Comparison of ENCODE assay signal across 8 mouse cellular contexts in the genomic region with DNA sequence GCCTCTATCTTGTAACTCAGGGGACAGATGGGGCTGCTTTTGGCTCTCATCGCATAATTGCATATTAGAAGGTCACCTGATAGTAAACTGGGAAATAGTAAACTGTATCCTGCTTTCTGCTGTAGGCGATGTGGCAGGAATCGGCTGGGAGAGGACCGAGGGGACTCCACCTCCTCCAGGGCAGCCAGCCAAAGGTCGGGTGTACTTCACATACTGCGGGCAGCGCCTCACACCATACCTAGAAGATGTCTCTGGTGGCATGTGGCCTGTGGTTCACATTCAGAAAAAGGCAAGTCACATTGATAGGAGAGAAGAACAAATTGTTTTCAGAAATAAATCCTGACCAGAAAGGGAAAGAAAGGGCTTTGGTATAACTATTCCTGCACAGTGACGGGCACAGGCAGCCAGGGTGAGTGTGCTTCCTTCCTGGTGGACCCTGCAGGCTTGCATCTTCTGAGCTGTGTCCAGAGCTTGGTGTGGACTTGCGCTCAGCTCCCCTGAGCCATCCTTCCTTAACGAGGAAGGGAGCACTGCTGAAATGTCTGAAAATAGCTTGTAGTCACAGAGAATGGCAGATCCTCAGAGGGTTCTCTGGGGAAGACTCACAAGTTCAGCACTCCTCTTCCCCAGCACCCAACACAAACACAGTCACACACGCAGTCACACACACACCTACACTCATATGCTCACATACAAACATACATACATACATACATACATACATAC. TPM values are rescaled to one million over a fixed set of nuclear protein-coding genes. Genes with fewer than 3 reads are reported as not detected.
DNase-seq lines count a peak whose midpoint lies in the region; ATAC-seq lines count a peak whose summit lies in the region.

No protein-coding gene starts in this region.

- H3K36me3 ChIP-seq in hindbrain, embryonic 10.5 days: peaks cover 92% of the 10 kb centered on the region
- H3K36me3 ChIP-seq in limb, embryonic 12.5 days: peaks cover 92% of the 10 kb centered on the region
- peaks cover 87% of the 10 kb centered on the region for H3K36me3 ChIP-seq in midbrain, embryonic 14.5 days (ENCODE audit: control insufficient read depth, insufficient read depth, low read length)

- peak overlapping the region; percentile 51 for H3K9ac ChIP-seq in limb, embryonic 12.5 days (replicated peaks)
- no peak overlapping the region for H3K9ac ChIP-seq in midbrain, embryonic 14.5 days (replicated peaks; ENCODE audit: low read length)

- H3K27ac ChIP-seq in brown adipose tissue, adult 24 weeks (replicated peaks; ENCODE audit: low read depth, low read length): peak overlapping the region; percentile 74
- 0 out of 2 replicates have a peak overlapping the region, but pooled peaks have one; percentile 17 for H3K27ac ChIP-seq in hindbrain, embryonic 10.5 days
- peak overlapping the region; percentile 42; the same call in 1 of the 2 replicates for H3K27ac ChIP-seq in limb, embryonic 12.5 days
- H3K27ac ChIP-seq in midbrain, embryonic 14.5 days (replicated peaks; ENCODE audit: low read depth, low read length): 0 out of 2 replicates have a peak overlapping the region, but pooled peaks have one; percentile 17

- no peaks in the 10 kb centered on the region for H3K27me3 ChIP-seq in hindbrain, embryonic 10.5 days (ENCODE audit: insufficient read depth, poor library complexity, severe bottlenecking)
- no peaks in the 10 kb centered on the region for H3K27me3 ChIP-seq in limb, embryonic 12.5 days
- H3K27me3 ChIP-seq in midbrain, embryonic 14.5 days (ENCODE audit: control insufficient read depth, insufficient read depth, low read length): no peaks in the 10 kb centered on the region

- peak overlapping the region; percentile 48 for H3K4me3 ChIP-seq in brown adipose tissue, adult 24 weeks (ENCODE audit: insufficient read depth, low read depth, low read length)
- peak overlapping the region; percentile 33 for H3K4me3 ChIP-seq in hindbrain, embryonic 10.5 days
- H3K4me3 ChIP-seq in limb, embryonic 12.5 days (replicated peaks): peak overlapping the region; percentile 32
- H3K4me3 ChIP-seq in midbrain, embryonic 14.5 days (replicated peaks; ENCODE audit: low read depth, low read length): 0 out of 2 replicates have a peak overlapping the region, but pooled peaks have one; percentile 8

- WGBS in hindbrain, embryonic 10.5 days: 86% methylated on average over 11 of the region's 11 CpGs
- WGBS in limb, embryonic 12.5 days: 82% methylated on average over 11 of the region's 11 CpGs
- WGBS in midbrain, embryonic 14.5 days: 93% methylated on average over 11 of the region's 11 CpGs

- no peak for ATAC-seq in limb, embryonic 12.5 days (ENCODE audit: insufficient number of reproducible peaks, insufficient read depth, low FRiP score, low TSS enrichment, low read depth)
- ATAC-seq in midbrain, embryonic 14.5 days (ENCODE audit: low FRiP score, low TSS enrichment): no peak

- no peaks in the 10 kb centered on the region for H3K9me3 ChIP-seq in hindbrain, embryonic 10.5 days
- no peaks in the 10 kb centered on the region for H3K9me3 ChIP-seq in limb, embryonic 12.5 days
- no peaks in the 10 kb centered on the region for H3K9me3 ChIP-seq in midbrain, embryonic 14.5 days (ENCODE audit: control insufficient read depth, low read length)

- H3K4me1 ChIP-seq in brown adipose tissue, adult 24 weeks (ENCODE audit: control insufficient read depth, insufficient read depth, insufficient read length, low read length): 0 out of 2 replicates have a peak, but pooled peaks cover 3% of the 10 kb centered on the region
- no peaks in the 10 kb centered on the region; the same call in 1 of the 2 replicates for H3K4me1 ChIP-seq in hindbrain, embryonic 10.5 days (replicated peaks)
- no peaks in the 10 kb centered on the region for H3K4me1 ChIP-seq in limb, embryonic 12.5 days (replicated peaks)
- no peaks in the 10 kb centered on the region for H3K4me1 ChIP-seq in midbrain, embryonic 14.5 days (ENCODE audit: control insufficient read depth, insufficient read depth, low read length)

- DNase-seq in adrenal gland, adult 2 months: peak; percentile 17
- DNase-seq in adrenal gland, adult 8-10 months: no peak
- DNase-seq in hindbrain, embryonic 10.5 days (ENCODE audit: low spot score): no peak
- DNase-seq in midbrain, embryonic 14.5 days: no peak
- no peak for DNase-seq in spleen, postnatal 4 days (ENCODE audit: low spot score in 2 of 2)
- DNase-seq in retina, postnatal 1 day: no peak

- H3K4me2 ChIP-seq in limb, embryonic 12.5 days: peak overlapping the region; percentile 45
- H3K4me2 ChIP-seq in midbrain, embryonic 14.5 days (ENCODE audit: low read length): peak overlapping the region; percentile 15; the same call in 1 of the 2 replicates

RNA-seq across cellular contexts. Expression of a gene that starts 55.9 kb away (rescaled TPM):
- 10 to 100 TPM; 28.7 to 44.5 TPM for total RNA-seq in adrenal gland, adult 2 months (2021)
- polyA plus RNA-seq in adrenal gland, adult 2 months (2012; rRNA removed): 34.7 and 36.8 TPM in 2 replicates
- 10 to 100 TPM; 37.0 to 67.7 (median 52.0) TPM for total RNA-seq in adrenal gland, adult 8-10 months (2022)
- polyA plus RNA-seq in brown adipose tissue, adult 24 weeks (2012; ENCODE audit: insufficient read depth, insufficient read length, missing spikeins): 27.3 and 29.2 TPM in 2 replicates
- 70.8 and 96.2 TPM in 2 replicates for polyA plus RNA-seq in hindbrain, embryonic 10.5 days (2016; fragmentation: Nextera tagmentation; extraction: Ambion mirVana)
- 75.1 and 75.5 TPM in 2 replicates for polyA plus RNA-seq in limb, embryonic 12.5 days (2016; fragmentation: Nextera tagmentation; extraction: Ambion mirVana)
- polyA plus RNA-seq in midbrain, embryonic 14.5 days (2014; fragmentation: Nextera tagmentation; extraction: Ambion mirVana): 137 and 146 TPM in 2 replicates

Comparison
In these comparisons a context has a peak if more than half of its experiments do, and no peak if none do; other contexts are left out.
1. H3K27ac ChIP-seq: peak in every context shown above with its lines; median percentile 74 in brown adipose tissue, adult 24 weeks; 42 in limb, embryonic 12.5 days; 17 in hindbrain, embryonic 10.5 days; 17 in midbrain, embryonic 14.5 days.